Mouse (Mus musculus) kidney, postnatal 14 days (tissue): ENCODE results near the gene App.

ENCODE experiments used
- DNase-seq: peaks from one replicate; pipeline ENCODE4 v3.0.0; 2022; ENCODE audit warnings: mixed read lengths

The App gene

DNA sequence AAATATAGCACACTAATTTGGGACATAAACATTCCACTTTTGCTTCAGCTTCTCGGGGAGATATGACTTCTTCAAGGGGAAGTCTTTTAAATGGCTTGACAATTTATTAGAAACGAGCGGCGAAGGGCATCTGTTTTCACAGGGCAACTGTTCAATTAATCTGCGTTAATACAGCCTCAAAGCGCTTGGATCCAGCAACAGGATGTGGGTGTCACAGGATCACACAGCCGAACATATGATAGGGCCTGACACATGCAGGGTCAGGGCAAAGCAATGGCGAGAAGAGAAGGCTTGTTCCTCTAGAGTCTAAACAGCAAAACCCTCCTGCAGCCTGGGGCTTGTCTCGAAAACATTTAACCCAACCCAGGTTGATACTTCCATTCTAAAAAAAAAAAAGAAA lies 22.7 kb downstream of the App start:
- DNase-seq = no peak

DNA sequence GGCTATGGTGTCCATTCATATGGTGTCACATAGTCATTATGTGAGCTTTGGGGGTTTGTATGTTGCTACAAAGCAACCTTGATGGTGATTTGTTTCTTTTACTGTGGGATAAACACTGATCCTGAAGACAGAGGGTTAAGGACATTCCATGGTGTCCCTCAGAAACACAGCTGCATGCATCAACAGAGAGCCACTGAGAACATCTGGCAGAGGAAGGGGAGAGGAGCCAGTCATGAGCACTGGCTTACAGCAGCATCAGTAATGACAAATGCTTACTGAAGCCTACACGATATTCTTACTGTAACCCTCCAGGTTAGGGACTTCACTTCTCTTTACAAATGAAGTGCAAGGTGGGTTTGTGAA lies 24.1 kb downstream of the App start:
- no peak for DNase-seq

DNA sequence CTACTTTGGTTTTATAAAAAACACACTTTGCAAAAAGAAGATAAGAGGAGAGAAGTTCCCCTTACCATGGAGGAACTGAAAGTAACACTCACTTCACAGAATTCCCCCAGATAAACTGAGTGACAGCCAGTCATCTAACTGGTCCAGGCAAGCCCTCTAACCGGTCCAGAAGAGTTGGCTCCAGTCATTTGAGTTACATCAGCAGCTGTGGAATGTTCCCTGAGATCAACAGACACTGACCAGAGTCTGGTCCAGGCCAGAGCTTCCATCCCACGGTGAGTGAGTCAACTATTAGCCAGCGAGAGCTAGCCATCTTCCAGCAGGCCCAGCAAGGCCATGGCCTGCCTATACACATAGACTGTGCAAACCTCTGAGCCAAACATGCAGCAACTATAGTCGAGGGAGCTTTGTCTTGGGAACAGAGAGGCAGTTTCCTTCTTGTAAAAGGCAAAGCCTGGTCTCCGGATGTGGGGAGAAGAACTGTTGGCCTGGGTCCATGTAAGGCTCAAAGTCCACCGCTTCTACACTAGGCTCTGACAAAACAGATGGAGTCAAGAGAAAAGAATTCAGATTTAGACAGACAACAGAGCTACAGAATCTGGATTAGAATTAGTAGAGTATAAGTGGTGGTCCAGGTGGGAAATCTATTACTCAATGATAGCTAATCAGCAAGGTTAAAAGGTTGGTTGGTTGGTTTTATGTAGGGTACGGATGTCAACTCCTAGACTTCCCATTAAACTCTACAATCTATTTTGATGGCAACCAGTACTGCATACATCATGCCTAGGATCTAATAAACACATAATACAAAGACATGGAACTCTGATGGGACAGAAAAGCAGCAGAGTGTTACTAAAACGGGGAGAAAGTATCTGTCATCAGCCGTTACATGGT lies 24.7 kb downstream of the App start:
- peak; percentile 81 for DNase-seq

DNA sequence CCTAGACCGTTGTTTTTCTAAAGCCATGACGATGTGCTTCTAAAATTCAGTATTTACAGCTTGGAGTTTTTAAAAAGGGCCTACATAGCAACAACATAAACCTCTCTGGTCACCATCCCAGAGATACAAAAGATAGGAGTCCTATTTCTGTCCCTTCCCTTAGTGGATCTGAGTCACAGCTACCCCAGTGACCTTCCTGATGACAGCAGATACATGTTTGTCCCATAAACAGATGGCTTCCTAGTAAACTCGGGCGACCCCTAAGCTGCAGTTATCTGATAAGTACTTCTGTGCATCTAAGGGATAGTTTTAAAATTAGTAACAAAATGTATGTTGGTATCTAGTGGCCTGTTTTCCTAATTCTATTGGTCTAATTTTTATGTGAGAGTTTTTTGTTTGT lies 26.1 kb downstream of the App start:
- DNase-seq = no peak

DNA sequence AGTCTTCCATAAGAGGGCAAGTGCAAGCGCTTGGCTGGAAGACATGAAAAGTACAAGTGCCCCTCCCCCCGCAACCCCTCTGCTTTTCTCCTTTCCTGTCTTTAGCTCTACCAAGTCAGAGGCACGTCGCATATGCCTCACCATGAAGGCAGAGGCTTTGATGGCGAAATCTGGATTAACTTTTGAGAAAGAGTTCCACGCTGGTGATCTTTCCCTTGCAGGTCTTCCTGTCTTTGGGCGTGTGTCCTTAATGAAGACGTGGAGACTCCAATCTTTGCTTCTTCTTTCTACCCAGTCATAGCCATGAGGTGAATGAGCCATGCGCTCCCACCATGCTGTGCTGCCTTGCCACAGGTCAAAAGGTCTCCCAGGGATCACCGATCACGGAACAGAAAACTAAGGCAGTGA lies 27.8 kb downstream of the App start:
- no peak for DNase-seq

DNA sequence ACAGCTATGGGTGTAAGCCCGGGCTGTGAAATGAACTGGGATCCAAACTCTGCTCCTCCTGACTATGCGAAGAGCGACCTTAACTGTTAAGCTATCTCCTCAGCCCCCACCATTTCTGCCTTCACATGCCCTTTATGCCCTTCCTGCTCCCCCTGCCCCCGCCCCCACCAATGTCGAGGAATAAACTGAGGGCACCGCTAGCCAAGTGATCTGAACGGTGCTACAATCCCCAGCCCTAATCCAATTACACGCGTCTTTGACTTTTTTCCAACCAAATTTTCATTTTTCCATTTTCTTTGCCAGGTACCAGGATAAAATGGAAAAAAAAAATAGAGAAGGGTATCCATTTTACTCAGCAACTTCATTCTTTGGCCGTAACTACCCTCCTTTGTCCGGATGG lies 28.2 kb downstream of the App start:
- DNase-seq = no peak

DNA sequence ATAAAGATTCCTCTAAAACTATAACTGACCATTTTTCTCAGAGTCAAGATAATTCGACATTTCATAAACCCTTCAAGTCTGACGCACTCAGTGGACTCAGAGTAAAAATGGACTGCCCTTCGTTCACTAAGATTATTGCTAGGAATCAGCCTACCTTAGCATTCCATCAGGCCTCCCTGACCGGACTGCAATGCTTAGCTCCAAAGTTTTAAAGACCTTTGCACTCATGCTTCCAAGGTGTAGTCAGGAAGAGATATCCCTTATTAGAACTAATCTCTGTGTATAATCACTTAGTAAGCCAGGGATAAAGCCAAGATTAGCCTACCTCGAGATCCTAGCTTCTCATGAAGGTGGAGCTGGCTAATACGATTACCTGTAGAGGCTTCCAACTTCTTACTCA lies 29.2 kb downstream of the App start:
- DNase-seq = no peak

DNA sequence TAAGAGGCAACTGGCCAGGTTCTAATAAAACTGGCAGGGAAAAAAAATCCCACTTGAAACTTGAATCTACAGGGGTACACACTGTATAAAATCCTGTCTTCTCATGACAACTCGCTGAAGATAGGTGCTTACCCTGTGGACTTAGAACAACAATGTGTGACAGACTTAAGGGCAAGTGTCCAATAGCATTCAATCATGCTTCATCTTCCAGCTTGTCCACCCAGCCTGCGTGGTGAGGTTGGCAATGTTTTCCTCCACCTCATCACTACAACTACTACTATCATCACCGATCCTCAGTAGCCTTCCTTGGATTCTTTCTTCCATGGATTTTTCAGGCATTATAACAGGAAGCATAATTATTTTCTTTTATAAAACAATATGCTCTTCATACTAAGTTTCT lies 29.7 kb downstream of the App start:
- no peak for DNase-seq

DNA sequence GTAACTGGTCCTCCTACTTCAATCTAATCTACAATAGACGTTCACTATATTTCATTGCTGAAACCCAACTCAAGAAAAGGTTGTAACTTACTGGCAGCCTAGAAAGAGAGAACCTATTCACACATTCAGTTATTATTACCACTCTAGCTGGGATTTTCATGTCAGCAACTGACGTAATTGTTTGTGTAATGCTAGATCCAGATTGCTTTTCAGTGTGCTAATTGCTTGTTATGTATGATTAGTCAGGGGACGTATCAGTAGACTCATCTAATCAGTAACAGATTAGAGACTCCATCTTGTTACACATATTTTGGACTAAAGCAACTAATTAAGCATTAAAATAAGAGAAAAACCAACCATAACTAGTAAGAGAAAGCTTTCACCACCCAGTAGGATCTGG lies 30.4 kb downstream of the App start:
- no peak for DNase-seq

DNA sequence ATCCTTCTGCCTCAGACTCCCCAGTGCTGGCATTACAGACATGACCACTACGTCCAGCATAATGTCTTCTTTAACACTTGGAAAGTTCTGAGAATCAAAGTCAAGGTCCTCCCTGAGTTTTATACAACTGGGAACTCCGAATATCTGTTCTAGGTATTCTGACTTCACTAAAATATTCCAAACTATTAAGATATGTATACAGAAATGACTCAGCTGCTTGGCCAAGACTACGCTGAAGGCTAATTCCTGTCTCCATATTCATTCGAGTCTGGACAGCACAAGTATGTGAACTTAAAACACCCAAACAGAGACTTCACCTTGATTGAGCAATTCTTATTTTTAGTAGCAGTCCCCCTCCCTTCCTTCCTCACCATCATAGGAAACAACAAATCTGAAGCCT lies 32.2 kb downstream of the App start:
- no peak for DNase-seq

DNA sequence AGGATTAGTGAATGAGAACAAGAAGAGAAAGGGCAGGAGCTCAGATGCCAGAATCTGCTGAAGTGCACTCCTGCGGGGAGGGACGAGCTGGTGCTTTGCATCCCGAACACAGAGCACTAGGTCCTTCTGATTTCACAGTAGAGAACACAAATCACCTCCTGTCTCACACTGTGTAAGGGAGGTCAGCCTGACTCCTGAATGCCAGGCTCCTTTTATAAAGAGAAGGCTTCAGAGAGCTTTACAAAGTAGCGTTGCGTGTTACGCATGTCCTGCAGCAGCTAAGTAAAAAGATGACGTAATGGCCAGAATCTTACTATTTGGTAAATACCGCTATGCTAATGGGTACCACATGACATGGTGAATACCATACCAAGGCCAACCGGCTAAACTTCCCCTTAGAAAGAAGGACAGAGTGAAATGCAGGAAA lies 34.4 kb downstream of the App start:
- no peak for DNase-seq

DNA sequence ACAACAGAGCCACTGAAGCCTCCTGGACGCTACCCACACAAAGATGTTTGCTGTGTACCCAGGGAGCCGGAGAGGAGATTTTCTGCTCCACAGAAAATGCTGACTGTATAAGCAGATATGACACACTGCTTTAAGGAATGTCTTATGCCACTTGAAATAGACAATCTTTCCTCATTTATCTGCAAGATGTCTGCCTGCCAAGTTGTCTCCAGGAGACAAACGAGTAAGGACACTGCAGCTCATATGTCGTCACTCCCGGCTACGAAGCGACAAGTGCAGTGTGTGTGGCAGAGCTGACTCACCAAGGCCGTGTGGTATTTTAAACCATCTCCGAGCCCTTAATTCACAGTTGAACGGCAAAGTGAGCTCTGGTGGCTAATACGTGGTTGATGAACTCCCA lies 36.2 kb downstream of the App start:
- DNase-seq = no peak

DNA sequence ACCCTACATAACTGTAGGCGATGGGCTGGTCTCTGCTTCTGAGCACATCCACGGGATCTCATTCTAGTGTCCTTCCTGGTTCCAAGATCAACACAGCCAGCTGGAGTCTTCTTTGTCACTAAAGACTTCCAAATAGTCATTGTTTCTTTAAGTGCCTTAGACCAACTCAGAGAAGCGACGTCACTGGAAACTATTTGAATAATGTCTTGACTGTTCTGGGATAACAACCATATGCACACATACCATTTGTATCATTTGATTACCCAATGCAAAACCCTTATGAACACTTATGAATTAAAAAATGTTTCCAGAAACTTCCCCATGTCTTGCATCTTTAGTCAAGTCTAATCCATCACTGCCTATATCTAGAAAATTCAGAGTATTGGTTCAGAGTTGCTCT lies 37.5 kb downstream of the App start:
- DNase-seq = no peak

DNA sequence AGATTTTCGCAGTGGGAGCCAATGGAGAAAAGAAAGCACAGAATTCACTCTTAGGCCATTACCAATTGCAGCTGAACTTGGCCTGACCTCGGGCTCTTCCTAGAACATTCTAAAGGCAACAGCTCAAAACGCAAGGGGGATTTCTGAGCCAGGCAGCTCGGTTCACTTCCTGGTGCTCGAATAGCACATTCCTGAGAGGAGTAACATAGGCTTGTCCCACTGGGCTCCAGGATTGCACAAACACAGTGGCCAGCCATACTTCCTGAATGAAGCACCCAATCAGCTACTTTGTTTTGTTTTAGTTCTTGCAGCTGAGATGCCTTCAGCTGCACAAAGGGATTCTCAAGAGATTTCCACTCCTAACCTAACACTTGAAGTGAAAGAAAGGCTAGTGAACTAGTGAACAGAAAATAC lies 40.1 kb downstream of the App start:
- peak; percentile 87 for DNase-seq

DNA sequence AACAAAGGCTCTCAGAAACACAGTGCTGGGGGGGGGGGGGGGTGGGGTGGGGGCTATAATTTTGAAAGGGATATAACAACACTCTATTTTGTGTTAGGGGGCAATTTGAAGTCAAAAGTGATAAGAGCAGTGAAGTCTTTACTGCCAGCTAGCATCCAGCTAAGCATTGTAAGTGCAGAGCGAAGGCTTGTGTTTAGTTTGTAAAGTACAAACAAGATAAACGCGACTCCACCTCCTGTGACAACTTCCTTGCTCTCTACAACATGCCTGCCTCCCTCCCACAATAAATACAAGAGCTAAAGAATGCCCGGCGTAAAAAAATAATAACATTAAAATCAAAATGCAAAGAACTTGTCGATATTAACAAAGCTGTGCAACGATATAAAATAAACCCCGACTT lies 40.5 kb downstream of the App start:
- no peak for DNase-seq

DNA sequence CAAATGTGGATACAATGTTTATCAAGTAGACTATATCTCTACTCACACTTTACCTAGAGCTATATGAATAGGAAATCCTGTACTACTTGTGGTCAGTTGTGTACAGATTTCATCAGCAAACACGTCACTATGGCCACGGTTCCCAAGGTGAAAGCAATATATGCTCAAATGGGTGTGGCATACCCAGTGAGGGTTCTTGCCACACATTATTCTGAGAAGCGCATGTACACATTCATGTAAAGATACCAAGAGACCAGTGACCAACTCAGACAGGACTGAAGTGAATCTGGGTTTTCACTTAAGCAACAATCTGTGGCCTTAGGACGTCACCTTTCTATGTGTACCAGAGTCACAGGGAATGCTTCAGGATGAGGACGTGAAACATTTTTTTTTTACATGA lies 41.4 kb downstream of the App start:
- no peak for DNase-seq

DNA sequence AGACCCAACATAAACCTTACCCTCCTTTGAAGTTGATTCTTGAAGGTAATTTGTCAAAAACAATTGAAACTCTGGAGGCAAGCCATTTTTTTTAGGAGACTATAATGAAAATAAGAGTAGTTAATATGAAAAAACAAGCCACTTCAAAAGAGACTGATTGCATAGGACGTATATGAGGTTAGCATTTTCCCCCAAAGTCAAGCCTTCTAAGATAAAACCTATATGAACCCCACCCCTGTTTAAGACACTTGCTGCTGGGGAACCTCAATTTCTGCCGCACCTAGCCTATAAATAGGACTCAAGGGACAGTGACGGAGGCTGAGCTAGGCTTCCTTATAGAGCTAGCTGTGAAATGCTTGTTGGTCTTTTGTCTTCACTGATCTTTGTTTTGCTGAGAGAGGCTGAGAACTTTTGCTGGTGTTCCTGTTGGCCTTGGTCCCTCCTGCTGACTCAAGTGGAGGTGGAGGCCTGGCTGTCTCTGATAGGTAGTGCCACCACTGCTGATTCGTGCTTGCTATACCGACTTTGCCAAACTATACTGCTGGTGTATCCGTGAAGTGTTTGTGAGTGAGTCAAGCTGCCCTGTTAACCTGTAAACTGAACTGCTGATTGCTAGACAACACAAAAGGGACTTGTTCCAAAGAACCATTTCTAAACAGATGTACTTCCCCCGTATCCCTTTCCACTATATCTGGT lies 42.6 kb downstream of the App start:
- no peak for DNase-seq

DNA sequence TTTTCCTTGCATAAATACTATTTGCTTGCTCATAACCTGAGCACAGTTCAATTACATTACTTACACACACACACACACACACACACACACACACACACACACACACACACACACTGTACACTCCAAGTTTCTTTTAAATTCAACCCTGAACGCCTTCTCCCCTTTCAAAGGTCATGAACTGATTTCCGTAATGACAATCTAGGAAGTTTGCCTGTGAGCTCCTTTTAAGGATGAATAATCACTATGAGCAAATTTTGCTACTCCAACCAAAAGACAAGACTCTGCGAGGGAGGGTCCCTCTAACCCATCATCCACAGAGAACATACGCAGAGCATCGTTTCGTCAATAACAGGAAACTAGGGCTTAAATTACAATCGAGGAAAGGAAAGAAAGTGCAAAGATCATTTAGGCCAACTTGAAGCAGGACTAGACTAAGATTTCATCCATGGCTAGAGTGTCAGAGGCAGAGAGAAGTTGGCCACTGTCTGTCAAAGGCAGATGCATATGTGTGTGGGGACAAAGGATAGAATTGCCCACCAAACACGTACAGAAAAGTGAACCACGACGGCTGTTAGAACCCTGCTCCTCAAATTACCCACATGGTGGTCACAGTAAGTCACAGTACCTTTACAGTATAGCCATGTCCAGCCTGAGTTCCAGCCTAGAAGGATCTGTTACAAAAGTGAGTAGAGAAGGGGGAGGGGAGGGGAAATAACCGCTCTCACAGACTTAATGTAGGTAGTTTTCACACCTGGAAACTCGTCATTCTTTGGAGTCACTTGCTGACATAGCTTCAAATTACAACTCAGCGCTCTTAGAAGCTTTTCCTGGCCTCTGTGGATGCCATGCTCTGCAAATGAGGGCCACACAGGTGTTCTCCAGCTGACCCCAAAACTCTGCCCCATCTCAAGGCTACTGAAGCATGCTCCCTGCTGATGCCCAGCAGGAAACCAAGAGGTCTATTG lies 44.6 kb downstream of the App start:
- DNase-seq = no peak

DNA sequence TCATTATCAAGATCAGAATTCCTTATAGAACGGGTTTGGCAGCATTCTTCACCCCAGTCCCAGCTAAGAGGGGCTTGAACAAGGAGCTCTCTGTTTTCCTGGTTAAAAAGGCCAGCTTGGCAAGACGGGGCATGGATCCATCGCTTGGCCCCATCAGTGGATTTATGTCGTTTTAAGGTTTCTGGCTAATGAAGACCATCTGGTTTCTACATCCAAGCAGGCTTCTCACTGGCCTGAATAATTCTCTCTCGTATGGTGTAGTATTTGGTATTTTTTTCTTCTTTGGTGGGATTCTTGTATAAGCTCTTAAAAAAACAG lies 45.3 kb downstream of the App start:
- no peak for DNase-seq

DNA sequence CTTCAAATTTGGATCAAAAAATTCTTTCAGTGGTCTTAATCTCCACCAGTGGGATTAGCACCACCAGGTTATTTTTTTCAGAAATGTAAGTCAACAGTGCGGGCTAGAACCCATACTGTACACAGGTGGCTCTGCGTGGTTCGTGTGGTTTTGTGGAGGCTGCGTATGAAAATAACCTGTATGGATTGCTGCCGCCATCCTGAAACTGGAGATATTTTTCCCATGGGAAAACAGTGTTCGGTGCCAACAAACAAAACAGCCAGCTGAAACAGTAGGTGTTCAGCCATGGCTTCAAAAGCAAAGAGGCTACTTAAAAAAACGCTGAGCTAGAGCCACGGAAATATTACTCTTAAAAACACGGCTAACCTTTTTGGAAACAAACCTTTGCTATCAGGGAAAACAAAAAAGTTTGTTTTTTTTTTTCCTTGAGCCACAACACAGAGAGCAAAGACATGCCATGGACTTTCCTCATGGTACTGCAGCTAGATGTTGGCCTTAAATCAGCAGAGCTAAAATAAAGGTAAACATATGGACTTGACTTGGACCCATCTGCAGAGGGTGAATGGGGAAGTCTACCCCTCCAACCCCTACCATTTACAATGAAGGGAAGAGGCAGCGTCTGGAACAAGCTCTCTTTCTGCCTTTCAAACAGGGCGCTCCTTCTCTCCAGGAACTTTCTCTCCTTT lies 45.8 kb downstream of the App start:
- no peak for DNase-seq

DNA sequence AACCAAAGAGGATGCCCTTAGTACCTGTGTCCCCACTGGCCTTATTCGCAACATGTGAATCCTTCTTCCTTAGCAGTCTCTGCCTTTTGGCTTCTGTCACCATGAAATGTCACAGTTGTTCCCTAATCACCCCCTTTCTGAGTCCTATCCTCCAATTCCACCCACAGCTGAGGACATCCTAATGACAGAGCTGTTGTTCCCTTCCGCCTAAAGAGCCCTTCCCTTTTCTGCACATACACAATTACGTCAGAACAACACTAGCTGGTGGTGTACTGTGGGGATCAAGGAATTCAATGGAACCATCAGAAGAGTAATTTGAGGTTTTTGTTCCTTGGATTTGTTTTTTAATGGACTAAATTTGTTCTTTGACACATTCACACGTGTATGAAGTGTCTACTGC lies 48.9 kb downstream of the App start:
- no peak for DNase-seq

DNA sequence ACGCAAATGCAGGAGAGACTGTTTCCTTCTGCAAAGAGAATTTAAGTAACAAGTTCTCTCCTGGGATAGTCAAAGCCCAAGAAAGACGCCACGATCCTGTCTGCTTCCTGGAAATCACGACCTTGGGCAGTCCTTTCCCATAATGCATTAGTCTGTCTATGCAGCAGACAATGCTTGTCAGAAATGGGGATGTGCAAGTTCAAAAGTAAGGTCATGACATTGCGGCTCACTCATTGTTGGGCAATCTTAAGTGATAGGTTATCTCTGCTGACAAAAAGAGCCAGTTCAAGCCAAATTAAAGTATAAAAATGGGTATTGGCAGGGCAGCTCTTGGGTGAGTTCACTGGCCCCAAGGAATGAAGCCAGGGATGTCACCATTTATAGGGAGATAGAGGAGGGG lies 51.6 kb downstream of the App start:
- no peak for DNase-seq

DNA sequence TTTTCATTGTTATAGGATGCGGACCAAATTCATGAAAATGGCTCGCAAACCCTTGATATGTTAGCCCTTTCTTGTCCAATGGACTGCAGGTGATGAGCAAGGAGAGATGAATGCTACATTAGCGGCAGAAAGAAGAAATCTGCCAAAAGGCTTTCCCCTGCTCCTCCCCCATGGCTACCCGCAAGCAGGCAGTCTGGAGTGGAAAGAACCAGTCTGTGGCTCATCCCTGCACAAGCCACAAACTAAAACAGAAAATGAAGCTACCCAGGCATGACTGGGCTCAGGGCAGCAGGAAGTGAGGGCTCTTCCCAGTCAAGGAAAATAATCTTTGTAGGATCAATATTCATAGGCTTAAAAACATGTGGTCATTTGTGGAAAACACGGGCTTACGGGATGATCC lies 54.6 kb downstream of the App start:
- DNase-seq = no peak
